Mouse (Mus musculus) gastrocnemius, adult 2 months (tissue): ENCODE measurements at regions not wholly inside any gene's neighbourhood (a gene's known extent, or its start where the extent isn't known, plus 50 kb on each side); places are given as distances from the start of the nearest gene placed in this dataset.
A peak's percentile ranks its signal among the peaks of the same experiment; 100 is the strongest.

Experiments used
- DNase-seq: peaks from one replicate; pipeline ENCODE4 v3.0.0; 2022
- H3K27ac ChIP-seq: fragments of 200-600 bp; 2 replicates; pipeline ENCODE4 v1.8.1; 2022; ENCODE audit warnings: mild to moderate bottlenecking
- H3K4me3 ChIP-seq: fragments of 200-600 bp; 2 replicates; pipeline ENCODE4 v1.8.1; 2022; ENCODE audit warnings: mild to moderate bottlenecking, moderate library complexity
- CTCF ChIP-seq: fragments of 200-600 bp; IDR thresholded peaks from 2 replicates; pipeline ENCODE4 v1.8.1; 2022; ENCODE audit warnings: antibody characterized with exemption, mild to moderate bottlenecking, moderate library complexity
- intact Hi-C: fragments of 180-260 bp; cut with DNase I; formaldehyde crosslinking; loops from one replicate; pipeline ENCODE4 v1.15.1; 2025

DNA sequence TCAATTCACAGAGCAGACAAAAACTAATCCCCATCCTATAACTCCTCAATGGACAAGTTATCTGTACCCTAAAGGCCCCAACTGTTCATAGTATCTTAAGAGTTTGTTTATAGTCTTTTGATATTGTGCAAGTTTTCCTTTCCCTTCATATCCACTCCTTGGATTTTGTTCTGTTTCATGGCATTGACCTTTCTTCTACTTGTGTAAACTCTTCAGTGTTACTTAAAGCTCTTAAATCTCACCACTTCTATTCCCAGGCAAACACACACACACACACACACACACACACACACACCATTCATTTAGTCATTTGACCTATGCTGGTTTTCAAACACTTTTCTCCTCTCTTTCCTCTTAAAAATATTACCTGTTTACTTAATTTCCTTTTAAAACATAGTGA, 192.7 kb downstream of the Brinp2 start:
- Histone ChIP-seq H3K4me3 (no peak overlapping the region), H3K27ac (no peak overlapping the region)
- DNase-seq = no peak
- TF ChIP-seq CTCF = no peak
- intact Hi-C loops = no loop called here

DNA sequence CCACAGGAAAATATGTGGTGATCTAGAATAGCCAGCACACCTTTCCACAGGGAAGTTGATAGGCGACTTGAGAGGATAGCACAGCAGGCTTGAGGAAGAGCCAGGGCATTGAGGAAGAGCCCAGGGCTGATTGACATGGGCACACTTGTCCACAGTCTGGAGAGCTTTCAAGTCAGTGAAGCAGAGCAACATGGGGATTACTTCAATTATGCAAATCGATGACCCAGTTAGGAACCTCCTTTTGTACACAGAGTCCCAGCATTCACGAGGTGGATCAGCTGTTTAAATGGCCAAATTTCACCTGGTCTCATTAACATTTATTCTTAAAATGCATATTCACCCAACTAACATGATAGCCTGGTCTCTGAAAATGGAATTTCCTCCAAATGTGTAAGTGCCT, 186.1 kb downstream of the Brinp2 start:
- TF ChIP-seq CTCF = no peak
- no peak overlapping the region for H3K27ac ChIP-seq
- no peak overlapping the region for H3K4me3 ChIP-seq
- intact Hi-C loops = no loop called here
- no peak for DNase-seq

DNA sequence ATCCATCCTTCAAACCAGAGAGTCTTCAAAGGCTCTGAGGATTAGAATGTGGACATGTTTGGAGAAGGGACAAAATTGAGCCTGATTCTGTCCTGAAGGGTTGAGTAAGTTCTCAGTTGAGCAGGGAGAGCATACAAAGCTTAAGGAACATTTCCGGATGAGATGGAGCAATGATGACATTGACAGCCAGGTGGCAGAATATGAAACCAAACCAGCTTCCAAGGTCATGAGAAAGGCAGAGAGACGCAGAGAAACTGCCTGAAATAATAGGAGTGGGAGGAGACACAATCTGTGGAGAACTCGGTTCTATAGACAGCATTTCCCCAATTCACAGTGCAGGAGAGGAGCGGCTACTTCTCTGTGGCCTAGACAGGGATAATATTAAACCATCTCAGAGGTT, 176.0 kb downstream of the Brinp2 start:
- TF ChIP-seq CTCF = peak; percentile 9; the same call in 1 of the 2 replicates
- Histone ChIP-seq H3K27ac (no peak overlapping the region), H3K4me3 (no peak overlapping the region)
- intact Hi-C loops = no loop called here
- no peak for DNase-seq

DNA sequence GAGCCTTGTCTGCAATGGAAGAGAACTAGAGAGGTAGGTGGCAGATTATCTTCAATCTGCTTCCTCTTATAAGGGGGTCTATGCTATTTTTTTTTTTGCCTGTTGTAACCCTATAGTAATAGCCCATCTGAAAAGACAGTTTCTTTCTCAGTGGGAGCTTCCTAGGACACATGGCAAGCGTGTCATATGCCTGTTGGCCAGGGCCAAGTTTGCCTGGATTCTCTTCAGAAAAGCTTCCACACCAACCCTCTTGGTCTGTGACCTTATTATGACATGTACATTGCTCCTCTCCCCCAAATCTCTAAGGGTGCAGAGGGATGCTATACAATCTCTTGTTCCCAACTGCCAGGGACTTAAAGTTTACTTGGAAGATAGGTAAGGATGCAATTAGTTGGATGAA, 174.8 kb downstream of the Brinp2 start:
- no peak overlapping the region for H3K4me3 ChIP-seq
- DNase-seq = no peak

DNA sequence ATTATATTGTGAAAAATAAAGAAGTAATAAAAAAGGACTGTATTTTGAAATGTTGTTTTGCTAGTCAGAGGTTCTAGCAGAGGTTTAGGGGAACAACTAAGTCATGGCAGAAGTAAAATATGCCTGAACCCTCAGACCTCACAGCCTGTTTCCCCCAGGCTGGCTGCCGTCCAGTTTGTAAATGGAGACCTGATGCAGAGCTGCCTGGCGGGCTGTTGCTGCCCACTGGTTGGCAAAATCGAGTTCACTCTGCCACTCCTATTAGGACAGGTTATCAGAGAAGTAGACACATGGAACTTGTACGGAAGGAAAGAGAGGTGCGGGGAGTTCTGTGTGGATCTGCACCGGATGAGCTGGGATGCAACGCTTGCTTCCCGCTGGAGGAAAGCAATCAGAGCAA, 168.5 kb downstream of the Brinp2 start:
- H3K27ac ChIP-seq = no peak overlapping the region
- DNase-seq = no peak
- intact Hi-C loops = no loop called here
- no peak for TF ChIP-seq CTCF
- no peak overlapping the region for H3K4me3 ChIP-seq

More for the DNA sequence above, 174.8 kb downstream of the Brinp2 start:
- TF ChIP-seq CTCF = no peak
- intact Hi-C loops = no loop called here
- no peak overlapping the region for H3K27ac ChIP-seq

DNA sequence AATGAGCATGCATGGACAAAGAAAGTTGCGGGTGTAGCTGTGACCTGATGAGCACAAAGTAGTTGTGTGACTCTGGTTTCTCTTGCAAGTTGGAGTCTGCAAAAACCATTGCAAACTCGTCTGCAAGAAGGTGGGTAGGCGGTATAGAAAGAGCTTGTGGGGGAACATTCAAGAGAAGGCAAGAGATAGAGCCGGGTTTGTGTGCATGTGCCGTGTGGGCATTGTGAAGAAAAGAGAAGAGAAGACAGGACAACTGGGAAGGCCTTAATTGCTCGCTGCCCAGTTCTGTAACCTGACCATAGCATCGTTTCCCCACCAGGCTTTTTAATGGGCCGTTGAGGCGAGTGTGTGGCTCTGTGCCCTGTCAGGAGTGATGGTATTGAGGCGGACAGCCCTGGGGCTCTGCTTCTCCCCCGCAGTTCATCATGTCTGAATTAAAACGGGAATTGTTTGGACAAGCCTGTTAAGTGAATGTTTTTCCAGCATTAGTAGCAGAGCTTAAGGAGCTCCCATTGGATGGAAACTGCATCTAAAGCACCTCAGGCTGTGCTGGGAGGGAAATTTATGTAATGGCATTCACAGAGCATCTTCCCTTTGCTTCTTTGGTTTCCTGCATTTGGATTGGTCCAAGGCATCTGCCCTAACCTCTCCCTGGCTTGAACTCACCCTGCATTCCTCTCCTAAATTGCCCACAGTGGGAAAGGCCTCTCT, 163.1 kb downstream of the Brinp2 start:
- DNase-seq = peak; percentile 19
- no peak overlapping the region for H3K27ac ChIP-seq
- TF ChIP-seq CTCF = no peak
- intact Hi-C loops = no loop called here
- H3K4me3 ChIP-seq = no peak overlapping the region

DNA sequence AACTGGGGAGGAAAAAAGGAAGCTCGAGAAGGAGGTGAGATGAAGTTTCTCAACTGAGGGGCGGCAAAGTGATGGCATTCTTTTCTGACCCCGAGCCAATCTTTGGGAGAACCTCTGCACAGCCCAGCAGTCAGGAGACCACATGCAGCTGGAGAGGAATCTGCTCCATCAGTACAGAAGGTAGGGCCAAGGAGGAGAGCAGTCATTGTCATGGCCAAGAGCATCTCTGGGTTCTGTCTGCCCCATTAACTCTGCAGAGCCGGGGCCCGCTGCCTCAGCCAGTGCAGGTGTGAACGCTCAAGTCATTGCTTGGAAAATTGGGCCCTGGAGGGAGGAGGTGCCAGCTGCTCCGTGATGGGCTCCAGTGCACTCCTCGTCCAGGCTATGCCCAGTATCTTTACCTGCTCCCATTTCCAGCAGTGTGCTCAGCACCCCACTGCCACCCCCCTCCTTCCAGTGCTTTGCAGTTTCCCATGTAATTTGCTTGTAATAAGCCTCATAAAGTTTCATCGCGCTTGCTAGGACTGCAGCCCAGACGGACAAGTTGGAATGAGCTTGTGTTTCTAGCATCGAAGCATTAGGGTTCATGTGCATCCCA, 162.1 kb downstream of the Brinp2 start:
- DNase-seq = peak; percentile 18
- no peak for TF ChIP-seq CTCF
- no peak overlapping the region for H3K4me3 ChIP-seq
- intact Hi-C loops = no loop called here
- no peak overlapping the region for H3K27ac ChIP-seq
